Mouse (Mus musculus): ENCODE results near the gene Zfp777.

DNA sequence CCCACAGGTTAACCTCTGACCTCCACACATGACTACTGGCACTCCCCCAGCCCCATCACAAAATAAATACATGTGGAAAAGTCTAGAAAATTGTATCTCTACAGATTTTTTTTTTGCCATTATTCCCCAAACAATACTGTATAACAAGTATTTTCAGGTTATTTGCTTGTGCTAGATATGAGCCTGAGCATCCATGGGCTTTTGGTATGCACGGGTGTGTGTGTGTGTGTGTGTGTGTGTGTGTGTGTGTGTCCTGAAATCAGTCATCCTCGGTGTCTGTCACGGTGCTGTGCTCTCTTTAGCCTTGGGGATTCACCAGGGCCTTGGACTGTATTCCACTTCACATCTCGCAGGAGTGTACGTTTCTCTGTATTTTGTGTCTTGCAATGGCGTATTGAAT lies 3.4 kb upstream of the Zfp777 start:
- TF ChIP-seq MAFK (IDR thresholded peaks at IDR 0.05; ENCODE audit: insufficient read depth, low read depth, low read length) = no peak
- TF ChIP-seq ZNF384 (IDR thresholded peaks at IDR 0.05; ENCODE audit: low read depth, low read length) = no peak
- no peak for TF ChIP-seq HCFC1 (IDR thresholded peaks at IDR 0.05; ENCODE audit: borderline replicate concordance, insufficient read depth, low read length)
- no peak for TF ChIP-seq ZC3H11A (IDR thresholded peaks at IDR 0.05; ENCODE audit: borderline replicate concordance, low read depth, low read length)
- TF ChIP-seq CHD2 (IDR thresholded peaks at IDR 0.05; ENCODE audit: low read depth, low read length) = no peak
